Mouse (Mus musculus) mammary gland, adult 2 months (tissue): ENCODE results near the gene Lamc1. TPM values are rescaled to one million over a fixed set of nuclear protein-coding genes. Genes with fewer than 3 reads are reported as not detected.

ENCODE experiments used
- polyA plus RNA-seq: library from polyadenylated mRNA; depleted of rRNA; stranded (reverse); fragments of >200 nt; gene quantifications from 2 replicates; pipeline ENCODE4 v1.2.3, GENCODE M21; 2012; ENCODE audit warnings: low replicate concordance; rRNA removed

Gene Lamc1
- 164 and 180 TPM in 2 replicates for polyA plus RNA-seq

GRCm38 (mm10) chr1:153332444-153333295, at the start of gene Lamc1:
TSS of gene Lamc1 (minus strand) at chr1:153332786.

GRCm38 (mm10) chr1:153185828-153186803, 146.5 kb downstream of the Lamc1 start, which contains the start of gene Lamc2:
TSS of gene Lamc2 (minus strand) at chr1:153186447.

Other genes starting within 250 kb of the Lamc1 start
- 7.9 and 9.1 TPM in 2 replicates for gene Lamc2, start 146.3 kb downstream of the Lamc1 start, polyA plus RNA-seq
- gene Shcbp1l, start 92.4 kb upstream of the Lamc1 start, polyA plus RNA-seq, result 0.13 and 0.16 TPM in 2 replicates
- 6.2 and 15.1 TPM in 2 replicates for gene Dhx9, start 154.9 kb upstream of the Lamc1 start, polyA plus RNA-seq
- gene Npl, start 217.3 kb upstream of the Lamc1 start, polyA plus RNA-seq, result 1.5 and 2.5 TPM in 2 replicates